Mouse (Mus musculus) brain, embryonic 14.5 days (tissue): ENCODE results near the gene Cabp2.

Experiments used
- CTCF ChIP-seq: fragments of 200-500 bp; IDR thresholded peaks from 2 replicates; pipeline ENCODE4 v1.5.1; 2012; ENCODE audit warnings: inconsistent platforms, mild to moderate bottlenecking, moderate library complexity, borderline replicate concordance; ENCODE audit not compliant: insufficient read depth, insufficient read length; ENCODE audit errors: extremely low read depth
- POLR2A ChIP-seq: fragments of 200-500 bp; IDR thresholded peaks from 2 replicates; pipeline ENCODE4 v1.6.1; 2012; ENCODE audit warnings: mild to moderate bottlenecking, inconsistent platforms, borderline replicate concordance; ENCODE audit not compliant: poor library complexity, insufficient read depth, insufficient read length, severe bottlenecking; ENCODE audit errors: extremely low read depth

- TF ChIP-seq CTCF: no peak
- no peak for TF ChIP-seq POLR2A
Observed at GRCm38 (mm10) chr19:4131075-4131474, 49.7 kb downstream of the Cabp2 start.
